Mouse (Mus musculus) heart, adult 2 months (tissue): Measurements from ENCODE around the gene Guca2a. TPM values are rescaled to one million over a fixed set of nuclear protein-coding genes. Genes with fewer than 3 reads are reported as not detected.

Experiments used
- DNase-seq, 2 experiments: peaks; one replicate each; pipeline ENCODE4 v3.0.0; 2021
- H3K27ac ChIP-seq: fragments of 200-600 bp; 2 replicates; pipeline ENCODE4 v1.8.1; 2022
- H3K27me3 ChIP-seq: fragments of 200-500 bp; 2 replicates; pipeline ENCODE4 v1.6.1; 2012; ENCODE audit warnings: mild to moderate bottlenecking, low read length, inconsistent platforms, mixed read lengths; ENCODE audit not compliant: control insufficient read depth, insufficient read depth
- H3K36me3 ChIP-seq: fragments of 200-500 bp; 2 replicates; pipeline ENCODE4 v1.6.1; 2012; ENCODE audit warnings: low read length, inconsistent platforms; ENCODE audit not compliant: control insufficient read depth, insufficient read depth
- H3K4me1 ChIP-seq: fragments of 200-500 bp; 2 replicates; pipeline ENCODE4 v1.6.1; 2011; ENCODE audit warnings: low read length; ENCODE audit not compliant: control insufficient read depth, insufficient read depth
- H3K4me3 ChIP-seq: fragments of 200-600 bp; 2 replicates; pipeline ENCODE4 v1.8.1; 2022
- H3K79me2 ChIP-seq: fragments of 200-500 bp; replicated peaks from 2 replicates; pipeline ENCODE4 v1.6.1; 2012; ENCODE audit warnings: mild to moderate bottlenecking, inconsistent platforms, low read length, moderate library complexity, mixed read lengths; ENCODE audit not compliant: control insufficient read depth, insufficient read depth
- H3K9ac ChIP-seq: fragments of 200-500 bp; 2 replicates; pipeline ENCODE4 v1.6.1; 2012; ENCODE audit warnings: low read depth, mild to moderate bottlenecking, control low read depth, inconsistent platforms, low read length, mixed read lengths
- CTCF ChIP-seq: fragments of 200-600 bp; IDR thresholded peaks from 2 replicates; pipeline ENCODE4 v1.8.1; 2022; ENCODE audit warnings: antibody characterized with exemption, mild to moderate bottlenecking, moderate library complexity
- EP300 ChIP-seq: fragments of 200-500 bp; IDR thresholded peaks from 2 replicates; pipeline ENCODE4 v1.6.1; 2011; ENCODE audit warnings: low read depth, low read length, control low read depth; ENCODE audit not compliant: insufficient read depth
- POLR2A ChIP-seq: fragments of 200-500 bp; IDR thresholded peaks from 2 replicates; pipeline ENCODE4 v1.6.1; 2011; ENCODE audit warnings: mild to moderate bottlenecking, low read depth, low read length, control low read depth; ENCODE audit not compliant: insufficient read depth
- WGBS: fragments of 180-500 bp; shearing (Covaris S2); methylation state at CpG from one replicate; pipeline ENCODE4 v1.1.7; 2018; 5-methylcytosine and 5-hydroxymethylcytosine counted together
- intact Hi-C: fragments of 180-260 bp; cut with DNase I; formaldehyde crosslinking; loops from one replicate; pipeline ENCODE4 v1.15.1; 2025
- polyA plus RNA-seq: library from polyadenylated mRNA; depleted of rRNA; stranded (reverse); fragments of >200 nt; gene quantifications from 2 replicates; pipeline ENCODE4 v1.2.3, GENCODE M21; 2012
- total RNA-seq, 2 experiments: library from RNA; stranded (reverse); gene quantifications; 2 replicates each; pipeline ENCODE4 v1.2.3; 2021

Guca2a gene
- total and polyA plus RNA-seq, 3 experiments = 0.21 TPM; not detected in 2

DNA sequence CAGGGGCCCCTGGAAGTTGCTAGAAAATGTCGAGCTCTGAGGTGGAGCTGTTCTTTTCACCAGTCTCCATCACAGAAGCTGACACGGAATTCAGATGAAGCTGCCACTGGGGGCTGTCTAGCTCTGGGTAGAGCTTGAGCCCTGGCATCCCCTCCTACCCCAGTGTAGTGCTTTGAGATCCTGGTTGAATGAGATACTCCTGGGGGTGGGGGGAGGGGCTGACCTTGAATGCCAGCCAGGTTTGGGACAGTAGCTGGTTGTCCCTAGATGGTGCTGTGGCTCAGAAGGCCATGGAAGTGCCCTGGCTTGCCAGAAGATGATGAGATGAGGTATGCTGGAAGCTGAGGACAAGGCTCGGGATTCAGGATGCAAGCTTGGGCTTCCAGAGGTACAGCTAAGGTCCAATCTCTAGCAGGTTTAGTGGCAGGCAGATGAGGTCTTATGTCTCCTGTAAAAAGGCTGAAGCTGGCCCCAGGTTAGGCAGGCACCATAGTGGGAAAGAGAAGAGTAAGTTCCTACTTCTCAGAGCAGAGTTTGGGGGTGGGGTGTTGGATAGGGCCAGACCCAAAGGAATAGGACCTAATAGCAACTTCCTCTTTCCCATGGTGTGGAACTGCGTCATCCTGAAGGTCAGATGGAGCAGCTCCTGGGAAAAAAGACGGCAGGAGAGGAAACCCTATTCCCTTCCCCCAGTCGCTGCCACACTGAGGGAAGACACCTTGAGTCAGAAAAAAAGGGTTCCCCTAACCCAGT is 2.4 kb upstream of the Guca2a start:
- H3K4me1 ChIP-seq = peaks cover 2% of the 10 kb centered on the region
- no peaks in the 10 kb centered on the region for H3K36me3 ChIP-seq
- 41% methylated on average over 6 of the region's 6 CpGs for whole genome bisulfite sequencing
- H3K4me3 ChIP-seq = no peak overlapping the region
- no peaks in the 10 kb centered on the region for H3K27me3 ChIP-seq
- DNase-seq = no peak
- H3K27ac ChIP-seq = no peak overlapping the region
- H3K79me2 ChIP-seq = no peaks in the 10 kb centered on the region
- intact Hi-C loops = loop anchor here (5.0 kb wide), 1 partner anchor 388 kb away; no protein-coding TSS in a partner anchor
- H3K9ac ChIP-seq = no peak overlapping the region
- TF ChIP-seq EP300 = 0 out of 2 replicates have a peak, but pooled peaks have one; percentile 19
- TF ChIP-seq CTCF = peak; percentile 16; the same call in 1 of the 2 replicates
- TF ChIP-seq POLR2A = no peak

- Histone ChIP-seq H3K36me3 (no peaks in the 10 kb centered on the region), H3K27me3 (no peaks in the 10 kb centered on the region), H3K27ac (no peak overlapping the region), H3K4me3 (no peak overlapping the region), H3K79me2 (no peaks in the 10 kb centered on the region), H3K9ac (no peak overlapping the region), H3K4me1 (peaks cover 2% of the 10 kb centered on the region)
- DNase-seq = no peak
- WGBS = 73% methylated on average over 8 of the region's 8 CpGs
- no peak for TF ChIP-seq POLR2A
- no peak for TF ChIP-seq CTCF
- no peak for TF ChIP-seq EP300
- intact Hi-C loops = no loop called here
These were observed 1.8 kb upstream of the Guca2a start for GRCm38 (mm10) chr4:119635686-119636085.

- H3K27me3 ChIP-seq = no peaks in the 10 kb centered on the region
- 78% methylated on average over 7 of the region's 7 CpGs for WGBS
- no peak overlapping the region for H3K27ac ChIP-seq
- H3K79me2 ChIP-seq = no peaks in the 10 kb centered on the region
- H3K9ac ChIP-seq = no peak overlapping the region
- intact Hi-C loops = no loop called here
- peaks cover 2% of the 10 kb centered on the region for H3K4me1 ChIP-seq
- no peaks in the 10 kb centered on the region for H3K36me3 ChIP-seq
- H3K4me3 ChIP-seq = no peak overlapping the region
- TF ChIP-seq POLR2A (no peak), EP300 (no peak)
- no peak for DNase-seq
These were observed 773 bp upstream of the Guca2a start for GRCm38 (mm10) chr4:119636731-119637130.

GRCm38 (mm10) chr4:119637946-119638345 is 442 bp downstream of the Guca2a start:
- no peaks in the 10 kb centered on the region for H3K79me2 ChIP-seq
- no peak overlapping the region for H3K4me3 ChIP-seq
- H3K27ac ChIP-seq = no peak overlapping the region
- TF ChIP-seq POLR2A = no peak
- DNase-seq = no peak
- no peaks in the 10 kb centered on the region for H3K36me3 ChIP-seq
- no peaks in the 10 kb centered on the region for H3K27me3 ChIP-seq
- 87% methylated on average over 6 of the region's 6 CpGs for WGBS
- H3K4me1 ChIP-seq = peaks cover 2% of the 10 kb centered on the region
- intact Hi-C loops = no loop called here
- no peak overlapping the region for H3K9ac ChIP-seq

GRCm38 (mm10) chr4:119638656-119639055 is 1.2 kb downstream of the Guca2a start:
- no peak for TF ChIP-seq EP300
- no peak for TF ChIP-seq CTCF
- TF ChIP-seq POLR2A = no peak
- H3K9ac ChIP-seq = no peak overlapping the region
- WGBS = 76% methylated on average over 11 of the region's 11 CpGs
- H3K79me2 ChIP-seq = no peaks in the 10 kb centered on the region
- H3K27ac ChIP-seq = no peak overlapping the region
- H3K27me3 ChIP-seq = no peaks in the 10 kb centered on the region
- H3K4me3 ChIP-seq = no peak overlapping the region
- H3K4me1 ChIP-seq = peaks cover 2% of the 10 kb centered on the region
- no peaks in the 10 kb centered on the region for H3K36me3 ChIP-seq
- DNase-seq = no peak
- intact Hi-C loops = no loop called here

GRCm38 (mm10) chr4:119642666-119643065 is 5.2 kb downstream of the Guca2a start:
- intact Hi-C loops = no loop called here
- Histone ChIP-seq H3K79me2 (no peaks in the 10 kb centered on the region), H3K36me3 (no peaks in the 10 kb centered on the region), H3K4me1 (no peaks in the 10 kb centered on the region), H3K9ac (no peak overlapping the region), H3K4me3 (no peak overlapping the region), H3K27me3 (no peaks in the 10 kb centered on the region), H3K27ac (no peak overlapping the region)
- TF ChIP-seq CTCF (0 out of 2 replicates have a peak, but pooled peaks have one; percentile 10), POLR2A (no peak)
- DNase-seq = no peak
- 89% methylated on average over 4 of the region's 4 CpGs for WGBS
